Mouse (Mus musculus): ENCODE results near the gene Sec11a.

Gene Sec11a

DNA sequence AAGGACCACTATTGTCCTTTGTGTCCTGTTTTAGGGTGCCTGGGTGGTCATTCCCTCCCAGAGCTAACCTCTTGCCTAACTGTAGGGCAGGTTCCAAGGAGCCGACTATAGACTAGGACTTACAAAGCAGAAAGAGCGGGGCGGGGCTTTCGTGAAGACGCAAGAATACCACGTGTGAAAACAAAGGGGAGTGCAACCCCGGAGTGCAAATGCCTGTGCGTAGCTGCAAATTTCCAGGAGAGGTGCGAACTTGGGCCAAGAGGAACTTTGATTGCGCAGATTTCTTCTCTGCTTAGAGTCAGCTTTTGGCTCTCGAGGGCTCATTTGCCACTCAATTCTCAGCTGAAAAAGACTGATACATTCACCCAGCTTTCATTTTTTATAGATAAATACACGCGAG is 87.4 kb downstream of the Sec11a start:
- peak in 1 of 2 experiments; percentile 35 for DNase-seq (ENCODE audit: low spot score in 2 of 2)

DNA sequence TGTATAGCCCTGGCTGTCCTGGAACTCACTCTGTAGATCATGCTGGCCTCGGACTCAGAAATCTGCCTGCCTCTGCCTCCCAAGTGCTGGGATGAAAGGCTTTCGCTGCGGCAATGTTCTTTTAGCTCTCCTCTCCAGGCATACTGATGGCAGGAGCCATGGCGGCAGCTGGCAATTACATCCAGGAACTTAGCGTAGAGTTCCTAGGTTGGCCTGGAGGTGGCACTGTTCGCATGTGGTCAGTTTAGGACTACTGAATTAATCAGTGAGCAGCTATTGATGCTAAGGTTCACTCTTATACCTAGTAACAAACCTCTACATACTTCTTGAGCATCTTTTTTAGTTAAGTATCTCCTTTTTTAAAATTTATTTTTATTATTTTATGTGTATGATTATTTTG is 90.4 kb downstream of the Sec11a start:
- peak; percentile 77 to 88 for DNase-seq (ENCODE audit: low spot score in 2 of 2)

DNA sequence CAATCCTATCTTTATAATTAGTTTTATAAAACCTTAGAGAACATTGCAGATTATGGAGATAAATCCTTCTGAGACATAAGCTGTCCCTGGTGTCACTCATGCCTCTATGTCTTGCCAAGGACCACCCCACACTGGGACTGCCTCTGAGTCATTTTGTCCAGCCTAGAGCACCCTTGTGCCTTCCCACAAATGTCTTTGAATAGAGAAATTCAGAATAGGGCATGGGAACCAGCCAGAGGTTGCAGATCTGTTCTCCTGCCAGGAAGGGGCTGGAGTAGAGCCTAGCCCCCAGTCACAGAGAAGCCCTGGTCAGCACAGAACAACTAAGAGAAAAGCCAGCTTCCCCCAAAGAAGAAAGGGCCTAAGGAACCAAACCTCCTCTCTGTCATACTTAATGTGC is 92.3 kb downstream of the Sec11a start:
- no peak for DNase-seq (ENCODE audit: low spot score in 2 of 2)

Data from spleen, postnatal 4 days (tissue).